Mouse (Mus musculus): ENCODE results near the gene Psme2b.
"Not testable (repeated sequence)": the region's sequence is repeated elsewhere in the genome, so short reads cannot be mapped to it uniquely, and the experiment has no call there.

The Psme2b gene

DNA sequence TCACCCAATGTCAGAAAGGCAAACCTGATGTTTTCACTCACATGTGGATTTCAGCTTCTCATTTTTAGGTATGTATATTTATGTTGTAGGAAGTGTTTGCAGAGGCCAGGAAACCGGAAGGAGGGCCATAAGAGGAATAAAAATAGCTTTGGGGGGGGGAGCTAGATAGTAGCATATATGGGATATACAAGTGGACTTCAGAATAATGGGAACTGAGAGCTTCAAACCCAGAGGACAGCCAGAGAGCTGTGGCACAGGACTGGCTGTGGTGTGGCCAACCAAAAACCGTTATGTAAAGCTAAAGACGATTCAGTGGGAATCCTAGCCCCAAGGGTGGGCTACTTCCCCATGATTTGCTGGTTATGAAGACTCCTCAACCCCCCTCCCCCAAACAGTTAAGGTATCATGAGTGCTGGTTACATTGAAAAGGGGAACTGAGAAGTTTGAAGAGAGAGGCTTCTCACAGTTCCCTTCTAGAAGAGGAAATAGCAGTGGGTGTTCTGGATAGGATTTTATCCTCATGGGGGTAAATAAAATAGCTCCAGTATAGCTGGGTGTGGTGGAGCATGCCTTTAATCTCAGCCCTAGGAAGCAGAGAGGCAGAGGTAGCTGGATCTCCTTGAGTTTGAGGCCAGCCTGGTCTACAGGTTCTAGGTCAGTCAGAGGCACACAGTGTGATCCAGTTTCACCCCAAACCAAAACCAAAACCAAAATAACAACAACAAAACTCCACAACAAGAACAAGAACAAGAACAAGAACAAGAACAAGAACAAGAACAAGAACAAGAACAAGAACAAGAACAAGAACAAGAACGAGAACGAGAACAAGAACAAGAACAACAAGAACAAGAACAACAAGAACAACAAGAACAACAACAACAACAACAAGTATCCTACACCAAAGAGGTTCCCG is 45.1 kb downstream of the Psme2b start:
- not testable (repeated sequence) for DNase-seq

DNA sequence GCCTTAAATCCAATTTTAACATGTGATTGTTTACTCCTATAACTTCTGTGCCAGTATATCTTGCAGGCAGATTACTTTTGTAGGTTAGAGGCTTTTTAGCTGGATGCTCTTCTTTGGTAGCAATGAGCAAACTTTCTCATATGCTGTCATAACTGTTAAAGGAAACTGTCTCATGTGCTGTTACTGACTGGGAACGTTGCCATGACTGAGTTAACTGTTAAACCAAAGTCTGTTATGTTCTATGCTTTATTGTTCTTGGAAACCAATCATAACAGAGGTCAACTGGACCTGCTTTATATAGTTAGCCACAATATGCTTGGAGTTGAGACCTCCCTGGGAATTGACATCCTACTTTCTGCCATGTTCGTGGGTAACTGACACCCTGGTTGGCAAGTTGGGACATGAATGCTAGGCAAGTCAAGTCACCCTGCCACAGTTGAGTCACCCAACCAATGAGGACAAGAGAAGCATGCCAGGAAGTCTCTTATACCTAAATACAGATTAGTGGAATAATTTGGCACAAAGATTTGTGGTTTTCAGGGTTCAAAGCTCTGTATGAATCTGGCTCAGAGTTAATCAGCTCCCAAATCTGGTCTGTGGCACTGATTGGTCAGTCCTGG is 47.1 kb downstream of the Psme2b start:
- DNase-seq, result no peak
